Mouse (Mus musculus) hindlimb bud, embryonic 11.5 days (tissue): ENCODE results near the gene Gpr152.
A peak's percentile ranks its signal among the peaks of the same experiment; 100 is the strongest.

ENCODE experiments used
- DNase-seq: peaks from one replicate; pipeline ENCODE4 v3.0.0-alpha.2; 2012; ENCODE audit warnings: low read depth, low spot score; ENCODE audit errors: extremely low spot score

Gpr152 gene

DNA sequence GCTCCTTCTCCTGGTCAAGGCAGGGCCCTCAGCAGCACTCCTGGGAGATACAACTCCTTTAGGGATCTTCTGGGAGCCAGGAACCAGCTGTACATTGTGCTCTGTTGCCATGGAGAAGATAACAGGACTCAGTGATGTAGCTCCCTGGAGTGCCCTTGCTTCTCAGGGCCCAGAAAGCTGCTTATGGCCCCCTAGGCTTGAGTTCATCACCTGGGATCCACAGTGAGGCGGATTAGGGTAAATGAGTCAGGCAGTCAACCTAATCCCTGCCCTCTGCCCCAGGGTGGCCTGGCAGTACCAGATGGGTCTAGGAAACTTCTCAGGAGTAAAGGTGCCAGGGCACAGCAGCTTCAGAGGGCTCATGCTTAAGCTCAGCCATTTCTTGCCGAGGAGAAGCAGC is at the start of gene Gpr152:
Gene Gpr152 (plus strand): TSS at position 342 of the 400 bp plus-strand sequence.
- DNase-seq = no peak

DNA sequence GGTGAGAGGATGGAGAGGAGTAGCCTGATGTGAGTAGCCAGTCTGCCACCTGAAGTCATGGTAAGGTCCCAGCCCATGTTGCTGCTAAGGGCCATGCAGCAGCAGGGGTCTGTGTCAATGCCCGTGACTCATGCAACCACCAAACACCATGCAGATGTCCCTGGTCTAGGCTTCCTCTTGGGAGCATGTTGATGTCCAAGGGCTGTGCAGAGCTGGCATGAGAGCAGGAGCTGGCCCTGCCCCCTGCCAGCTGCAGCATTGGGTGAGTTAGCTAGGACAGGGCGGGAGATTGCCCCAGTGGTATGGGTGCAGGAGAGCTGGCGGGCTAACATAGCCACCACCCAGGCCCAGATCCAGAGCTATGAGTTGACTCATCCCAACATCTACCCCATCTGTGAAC is 49.1 kb upstream of the Gpr152 start:
- no peak for DNase-seq

- no peak for DNase-seq
Observed at GRCm38 (mm10) chr19:4091383-4091782, 48.2 kb upstream of the Gpr152 start.

GRCm38 (mm10) chr19:4092750-4093149 is 46.8 kb upstream of the Gpr152 start:
- no peak for DNase-seq

DNA sequence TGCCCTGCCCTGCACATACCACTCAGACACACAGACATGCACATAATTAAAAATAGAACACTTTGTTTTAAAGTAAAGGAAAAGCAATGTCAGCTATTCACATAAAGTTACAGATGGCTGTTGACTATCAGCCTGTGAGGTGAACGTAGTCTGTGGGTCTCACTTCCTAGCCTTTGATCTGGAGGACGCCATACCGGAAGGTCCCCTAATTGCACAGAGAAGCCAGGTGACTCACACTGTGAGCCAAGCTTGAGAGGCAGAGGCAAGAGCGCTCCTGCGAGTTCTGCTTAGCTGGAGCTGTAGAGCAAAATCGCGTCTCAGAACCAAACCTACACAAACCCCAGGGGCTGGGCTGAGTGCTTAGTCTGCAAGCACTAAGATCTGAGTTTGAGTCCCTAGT is 45.8 kb upstream of the Gpr152 start:
- DNase-seq = no peak

GRCm38 (mm10) chr19:4094348-4094747 is 45.2 kb upstream of the Gpr152 start:
- no peak for DNase-seq

DNA sequence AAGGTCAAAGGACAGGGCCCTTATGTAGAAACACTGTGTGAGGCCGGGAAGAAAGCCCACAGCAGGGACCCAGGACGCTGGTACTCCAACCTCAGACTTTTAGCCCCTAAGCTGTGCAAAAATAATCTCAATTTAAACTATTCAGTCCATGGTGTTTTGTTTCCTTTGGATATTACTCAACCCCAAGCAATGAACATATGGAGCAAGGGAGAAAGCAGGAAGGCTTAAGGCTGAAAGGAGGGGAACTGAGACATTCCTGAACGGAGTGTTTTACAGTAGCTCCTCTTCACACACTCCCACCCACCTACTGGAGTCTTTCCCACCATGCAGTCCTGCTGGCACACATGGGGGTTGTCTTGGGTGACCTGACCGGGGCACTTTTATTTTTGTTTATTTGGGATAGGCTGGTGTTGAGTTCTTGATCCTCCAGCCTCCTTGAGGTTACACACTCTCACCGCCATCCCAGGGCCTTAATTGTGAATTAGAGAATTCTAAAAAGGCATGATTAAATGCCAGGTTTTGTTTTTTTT is 44.7 kb upstream of the Gpr152 start:
- DNase-seq = no peak

DNA sequence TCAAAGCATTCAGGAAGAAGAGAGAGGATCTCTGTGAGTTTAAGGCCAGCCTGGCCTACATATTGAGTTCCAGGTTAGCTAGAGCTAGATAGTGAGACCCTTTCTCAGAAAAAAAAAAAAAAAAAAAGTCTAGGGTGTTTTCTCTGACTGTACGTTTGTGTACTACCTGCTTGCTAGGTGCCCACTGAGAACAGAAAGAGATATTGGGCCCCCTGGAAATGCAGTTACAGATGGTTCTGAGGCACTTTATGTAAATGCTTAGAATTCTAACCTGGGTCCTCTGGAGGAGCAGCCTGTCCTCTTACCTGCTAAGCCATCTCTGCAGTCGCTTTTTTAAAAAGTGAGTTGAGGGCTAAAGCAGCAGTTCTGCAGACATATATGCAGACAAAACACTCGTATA is 43.8 kb upstream of the Gpr152 start:
- DNase-seq = no peak

DNA sequence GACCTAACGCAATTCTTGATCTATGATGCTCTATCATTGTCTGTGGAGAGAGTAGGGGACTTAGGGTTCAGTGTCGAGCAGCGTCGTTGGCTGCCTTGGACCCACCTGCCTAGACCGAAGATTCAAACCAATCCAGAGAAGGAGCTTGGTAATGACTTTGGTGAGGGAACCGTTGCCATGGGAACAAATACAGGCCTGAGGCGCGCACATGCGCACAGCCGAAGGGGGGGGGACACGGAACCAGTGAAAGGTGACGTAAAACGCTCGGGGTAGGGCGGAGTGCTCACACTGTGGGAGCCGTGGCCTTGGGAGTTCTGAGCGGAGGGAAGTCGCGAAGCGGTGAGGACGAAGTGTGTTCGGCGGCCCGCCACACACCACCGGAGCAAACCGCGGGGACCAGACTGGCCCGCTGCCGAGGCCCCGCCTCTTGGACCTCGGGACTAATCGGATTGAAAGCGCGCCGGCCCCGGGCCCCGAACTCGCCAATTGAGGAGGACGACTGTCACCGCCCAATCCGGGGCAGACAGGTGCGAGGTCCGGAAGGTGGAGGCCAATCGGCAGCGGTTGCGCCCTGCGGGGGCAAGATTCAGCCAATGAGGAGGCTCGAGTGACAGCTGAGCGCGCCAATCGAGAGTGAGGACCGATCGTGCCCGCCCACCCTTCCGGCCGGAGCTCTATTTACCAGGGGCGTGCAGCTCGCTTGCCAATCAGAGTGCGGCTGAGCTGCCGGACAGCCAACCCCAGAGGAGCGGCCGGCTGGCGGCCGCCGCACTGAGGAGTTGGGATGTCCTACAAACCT is 42.7 kb upstream of the Gpr152 start, which contains the start of gene Cdk2ap2:
Gene Cdk2ap2 (plus strand): TSS at position 541 of the 799 bp plus-strand sequence.
- DNase-seq = peak; percentile 91

DNA sequence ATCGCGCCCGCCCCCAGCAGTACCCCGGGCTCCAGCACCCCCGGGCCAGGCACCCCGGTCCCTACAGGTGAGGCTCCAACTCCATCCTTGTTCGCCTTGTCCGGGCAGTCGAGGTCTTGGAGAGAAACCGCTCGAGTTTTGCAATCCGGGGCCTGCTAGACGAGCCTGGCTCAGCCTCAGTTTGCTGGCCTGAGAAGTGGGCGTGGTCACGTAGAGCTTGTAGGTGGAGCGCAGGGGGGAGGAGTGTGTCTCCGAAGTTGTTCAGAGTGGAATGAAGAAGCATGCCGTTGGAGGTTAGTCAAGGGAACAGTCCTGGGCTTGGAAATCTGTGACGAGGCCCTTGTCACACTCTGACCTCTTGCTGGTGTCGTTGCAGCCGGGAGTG is 42.2 kb upstream of the Gpr152 start:
- DNase-seq = no peak

GRCm38 (mm10) chr19:4098426-4098825 is 41.2 kb upstream of the Gpr152 start:
- no peak for DNase-seq

DNA sequence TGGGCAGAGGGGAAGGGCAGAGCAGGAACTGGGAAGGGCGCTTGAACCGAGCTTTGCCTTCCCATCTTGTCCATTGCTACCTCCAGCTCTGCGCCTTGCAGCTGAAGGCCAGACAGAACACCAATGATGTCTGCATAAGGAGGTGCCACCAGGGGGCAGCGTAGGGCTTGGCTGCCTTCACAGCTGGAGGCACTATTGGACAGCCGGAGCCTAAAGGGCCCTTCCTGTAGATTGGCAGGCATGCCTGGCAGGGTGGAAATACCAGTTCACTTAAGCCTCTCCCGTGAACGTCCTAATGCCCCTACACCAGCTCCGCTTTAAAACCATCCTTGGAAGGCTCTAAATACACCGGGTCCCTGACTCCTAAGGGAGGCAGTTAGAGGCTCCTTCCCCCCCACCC is 40.5 kb upstream of the Gpr152 start:
- DNase-seq = peak; percentile 67

- DNase-seq = no peak
Observed at GRCm38 (mm10) chr19:4099837-4100717, 39.5 kb upstream of the Gpr152 start, which contains the start of gene Pitpnm1. Gene Pitpnm1, plus strand, starts transcription at chr19:4099998.

GRCm38 (mm10) chr19:4100718-4101261 is 38.8 kb upstream of the Gpr152 start:
- no peak for DNase-seq

DNA sequence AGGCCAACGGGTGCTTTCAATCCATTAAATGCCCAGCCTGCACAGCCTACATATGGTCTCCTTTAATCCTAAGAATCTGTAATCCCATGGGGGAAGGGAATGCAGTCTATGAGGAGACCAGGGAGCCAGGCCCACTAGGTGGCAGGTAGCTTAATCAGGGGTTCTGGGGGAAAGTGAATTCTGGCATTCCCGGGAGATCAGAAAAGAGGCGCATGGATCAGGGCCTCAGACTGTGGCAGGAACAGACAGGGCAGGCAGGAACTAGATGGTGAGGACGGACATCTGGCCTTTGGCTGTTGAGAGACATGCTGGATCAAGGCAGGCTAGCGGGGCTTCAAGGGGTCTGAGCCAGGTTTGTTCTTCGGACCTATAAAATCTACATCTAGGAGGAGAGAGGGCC is 38.1 kb upstream of the Gpr152 start:
- no peak for DNase-seq

- DNase-seq = no peak
Observed at GRCm38 (mm10) chr19:4102049-4102448, 37.5 kb upstream of the Gpr152 start.

- DNase-seq = no peak
Observed at GRCm38 (mm10) chr19:4102626-4103025, 37.0 kb upstream of the Gpr152 start.

- no peak for DNase-seq
Observed at GRCm38 (mm10) chr19:4103294-4103693, 36.3 kb upstream of the Gpr152 start.

DNA sequence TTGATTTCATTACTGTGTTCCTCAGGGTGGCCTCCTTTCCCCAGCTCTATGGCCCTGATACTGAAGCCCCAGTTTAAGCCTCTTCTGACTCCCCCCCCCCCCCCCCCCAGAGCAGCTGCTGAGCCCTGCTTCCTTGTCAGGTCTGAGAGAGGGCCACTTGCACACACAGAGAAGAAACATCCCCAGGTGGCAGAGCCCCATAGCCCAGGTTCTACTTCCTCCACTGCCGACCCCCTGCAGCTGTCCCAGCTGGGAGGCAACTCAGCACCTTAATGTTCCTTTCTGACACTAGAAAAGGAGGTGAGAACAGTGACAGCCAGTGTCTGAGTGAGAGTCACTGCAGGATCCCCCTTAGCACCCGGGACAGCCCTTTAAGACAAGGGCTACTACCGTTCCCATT is 35.8 kb upstream of the Gpr152 start:
- no peak for DNase-seq

- no peak for DNase-seq
Observed at GRCm38 (mm10) chr19:4104675-4105194, 34.9 kb upstream of the Gpr152 start.

- DNase-seq = no peak
Observed at GRCm38 (mm10) chr19:4106654-4107053, 32.9 kb upstream of the Gpr152 start.
